Mouse (Mus musculus) stomach, embryonic 14.5 days (tissue): Measurements from ENCODE around the gene Dcps. TPM values are rescaled to one million over a fixed set of nuclear protein-coding genes. Genes with fewer than 3 reads are reported as not detected.

Source experiments
- ATAC-seq: fragments of 200-750 bp; cut with Nextera tagmentation; 2 replicates; pipeline ENCODE4 v1.8.0; 2017; ENCODE audit warnings: low read depth, moderate TSS enrichment; ENCODE audit not compliant: insufficient number of reproducible peaks, insufficient read depth, low FRiP score
- H3K27ac ChIP-seq: fragments of 300-500 bp; sonication (generic); 2 replicates; pipeline ENCODE4 v1.5.1; 2014; ENCODE audit warnings: mild to moderate bottlenecking, low read length, moderate library complexity, mixed read lengths
- H3K27me3 ChIP-seq: fragments of 300-500 bp; sonication (generic); 2 replicates; pipeline ENCODE4 v1.6.1; 2014; ENCODE audit warnings: low read length, control low read depth, mixed read lengths; ENCODE audit not compliant: control insufficient read depth, insufficient read depth
- H3K36me3 ChIP-seq: fragments of 300-500 bp; sonication (generic); 2 replicates; pipeline ENCODE4 v1.6.1; 2014; ENCODE audit warnings: mild to moderate bottlenecking, control low read depth, low read length, moderate library complexity, mixed read lengths; ENCODE audit not compliant: control insufficient read depth, insufficient read depth
- H3K4me1 ChIP-seq: fragments of 300-500 bp; sonication (generic); 2 replicates; pipeline ENCODE4 v1.6.1; 2014; ENCODE audit warnings: low read length, control low read depth, mixed read lengths; ENCODE audit not compliant: control insufficient read depth, insufficient read depth
- H3K4me2 ChIP-seq: fragments of 300-500 bp; sonication (generic); replicated peaks from 2 replicates; pipeline ENCODE4 v1.6.1; 2014; ENCODE audit warnings: low read depth, low read length, control low read depth
- H3K4me3 ChIP-seq: fragments of 300-500 bp; sonication (generic); 2 replicates; pipeline ENCODE4 v1.5.1; 2014; ENCODE audit warnings: low read depth, low read length, control low read depth
- H3K9ac ChIP-seq: fragments of 300-500 bp; sonication (generic); replicated peaks from 2 replicates; pipeline ENCODE4 v1.6.1; 2014; ENCODE audit warnings: low read depth, mild to moderate bottlenecking, control low read depth, low read length, moderate library complexity, mixed read lengths
- H3K9me3 ChIP-seq: fragments of 300-500 bp; sonication (generic); 2 replicates; pipeline ENCODE4 v1.6.1; 2016; ENCODE audit warnings: low read depth, low read length, control low read depth; ENCODE audit not compliant: control insufficient read depth
- WGBS: fragments of 180-500 bp; shearing (Covaris S2); extraction: QIAGEN DNeasy Blood & Tissue Kit; methylation state at CpG from one replicate; pipeline ENCODE4 v1.1.7; 2014; 5-methylcytosine and 5-hydroxymethylcytosine counted together
- polyA plus RNA-seq: library from polyadenylated mRNA; unstranded; fragments of >200 nt; fragmentation: Nextera tagmentation; extraction: Ambion mirVana; gene quantifications from 2 replicates; pipeline ENCODE4 v1.2.1, GENCODE M21; 2014

Gene Dcps
- polyA plus RNA-seq, 1 experiment from 2014 or later, result 77.2 TPM

- H3K36me3 ChIP-seq, result peaks cover 10% of the 10 kb centered on the region; the same call in 1 of the 2 replicates
- no peak for ATAC-seq
- H3K4me3 ChIP-seq, result no peak overlapping the region
- no peak overlapping the region for H3K4me2 ChIP-seq
- H3K4me1 ChIP-seq, result no peaks in the 10 kb centered on the region
- no peaks in the 10 kb centered on the region for H3K27me3 ChIP-seq
- H3K9ac ChIP-seq, result no peak overlapping the region
- H3K9me3 ChIP-seq, result no peaks in the 10 kb centered on the region
- 88% methylated on average over 10 of the region's 10 CpGs for WGBS
- no peak overlapping the region for H3K27ac ChIP-seq
These were observed 11.6 kb upstream of the Dcps start for GRCm38 (mm10) chr9:35187351-35187903.

GRCm38 (mm10) chr9:35186430-35186829, 10.6 kb upstream of the Dcps start:
- WGBS, result 76% methylated on average over 4 of the region's 4 CpGs
- ATAC-seq, result no peak
- H3K27ac ChIP-seq, result no peak overlapping the region

GRCm38 (mm10) chr9:35183359-35183758, 7.5 kb upstream of the Dcps start:
- Histone ChIP-seq H3K9ac (no peak overlapping the region), H3K36me3 (peaks cover 2% of the 10 kb centered on the region; the same call in 1 of the 2 replicates), H3K9me3 (no peaks in the 10 kb centered on the region), H3K4me3 (no peak overlapping the region), H3K4me1 (no peaks in the 10 kb centered on the region), H3K4me2 (no peak overlapping the region), H3K27ac (no peak overlapping the region), H3K27me3 (no peaks in the 10 kb centered on the region)
- WGBS, result 70% methylated on average over 5 of the region's 5 CpGs
- no peak for ATAC-seq

More at GRCm38 (mm10) chr9:35186430-35186829, 10.6 kb upstream of the Dcps start:
- H3K4me3 ChIP-seq, result no peak overlapping the region
- H3K4me1 ChIP-seq, result no peaks in the 10 kb centered on the region
- H3K9me3 ChIP-seq, result no peaks in the 10 kb centered on the region
- no peak overlapping the region for H3K4me2 ChIP-seq
- H3K9ac ChIP-seq, result no peak overlapping the region
- no peaks in the 10 kb centered on the region for H3K27me3 ChIP-seq
- peaks cover 10% of the 10 kb centered on the region; the same call in 1 of the 2 replicates for H3K36me3 ChIP-seq

- Histone ChIP-seq H3K4me2 (no peak overlapping the region), H3K9me3 (no peaks in the 10 kb centered on the region), H3K36me3 (no peaks in the 10 kb centered on the region; the same call in 1 of the 2 replicates), H3K4me3 (no peak overlapping the region), H3K27me3 (no peaks in the 10 kb centered on the region), H3K27ac (no peak overlapping the region), H3K9ac (no peak overlapping the region), H3K4me1 (no peaks in the 10 kb centered on the region)
- no peak for ATAC-seq
- WGBS, result 85% methylated on average over 2 of the region's 2 CpGs
These were observed 7.0 kb upstream of the Dcps start for GRCm38 (mm10) chr9:35182832-35183231.

- Histone ChIP-seq H3K4me2 (peak overlapping the region; percentile 85), H3K36me3 (no peaks in the 10 kb centered on the region), H3K27ac (no peak overlapping the region), H3K27me3 (no peaks in the 10 kb centered on the region), H3K4me1 (no peaks in the 10 kb centered on the region; the same call in 1 of the 2 replicates), H3K4me3 (peak overlapping the region; percentile 53), H3K9ac (no peak overlapping the region), H3K9me3 (no peaks in the 10 kb centered on the region)
- ATAC-seq, result no peak
- 46% methylated on average over 14 of the region's 14 CpGs for WGBS
These were observed 331 bp upstream of the Dcps start for GRCm38 (mm10) chr9:35176124-35176659.

- no peak overlapping the region for H3K27ac ChIP-seq
- no peak for ATAC-seq
- no peaks in the 10 kb centered on the region; the same call in 1 of the 2 replicates for H3K4me1 ChIP-seq
- no peak overlapping the region for H3K4me2 ChIP-seq
- no peak overlapping the region for H3K4me3 ChIP-seq
- peaks cover 9% of the 10 kb centered on the region; the same call in 1 of the 2 replicates for H3K36me3 ChIP-seq
- 73% methylated on average over 1 of the region's 1 CpGs for WGBS
- no peaks in the 10 kb centered on the region for H3K9me3 ChIP-seq
- no peak overlapping the region for H3K9ac ChIP-seq
- no peaks in the 10 kb centered on the region for H3K27me3 ChIP-seq
These were observed 2.5 kb downstream of the Dcps start for GRCm38 (mm10) chr9:35173331-35173730.

- no peaks in the 10 kb centered on the region for H3K9me3 ChIP-seq
- no peak for ATAC-seq
- H3K4me1 ChIP-seq, result no peaks in the 10 kb centered on the region; the same call in 1 of the 2 replicates
- peaks cover 9% of the 10 kb centered on the region; the same call in 1 of the 2 replicates for H3K36me3 ChIP-seq
- no peak overlapping the region for H3K4me2 ChIP-seq
- no peak overlapping the region for H3K27ac ChIP-seq
- 90% methylated on average over 7 of the region's 7 CpGs for WGBS
- no peak overlapping the region for H3K4me3 ChIP-seq
- H3K27me3 ChIP-seq, result no peaks in the 10 kb centered on the region
- no peak overlapping the region for H3K9ac ChIP-seq
These were observed 5.8 kb downstream of the Dcps start for GRCm38 (mm10) chr9:35170071-35170470.

GRCm38 (mm10) chr9:35166798-35167635, 8.8 kb downstream of the Dcps start:
- no peaks in the 10 kb centered on the region for H3K9me3 ChIP-seq
- ATAC-seq, result no peak; the same call in 1 of the 2 replicates
- H3K27ac ChIP-seq, result no peak overlapping the region
- H3K36me3 ChIP-seq, result peaks cover 9% of the 10 kb centered on the region; the same call in 1 of the 2 replicates
- no peak overlapping the region for H3K9ac ChIP-seq
- WGBS, result 63% methylated on average over 9 of the region's 9 CpGs
- H3K4me1 ChIP-seq, result no peaks in the 10 kb centered on the region
- no peaks in the 10 kb centered on the region for H3K27me3 ChIP-seq
- no peak overlapping the region for H3K4me3 ChIP-seq
- no peak overlapping the region for H3K4me2 ChIP-seq
